Mouse (Mus musculus) kidney, adult 2 months (tissue): Measurements from ENCODE around the gene Gm4858. TPM values are rescaled to one million over a fixed set of nuclear protein-coding genes. Genes with fewer than 3 reads are reported as not detected.
"Not testable (repeated sequence)": the region's sequence is repeated elsewhere in the genome, so short reads cannot be mapped to it uniquely, and the experiment has no call there.

Experiments used
- DNase-seq: peaks from one replicate; pipeline ENCODE4 v3.0.0; 2021
- H3K27ac ChIP-seq: fragments of 200-500 bp; 2 replicates; pipeline ENCODE4 v1.5.1; 2012; ENCODE audit warnings: low read depth, low read length, control low read depth, inconsistent platforms; ENCODE audit not compliant: insufficient read depth
- H3K27me3 ChIP-seq: fragments of 200-500 bp; replicated peaks from 2 replicates; pipeline ENCODE4 v1.6.1; 2012; ENCODE audit warnings: mild to moderate bottlenecking, moderate library complexity, low read length, inconsistent platforms; ENCODE audit not compliant: control insufficient read depth, insufficient read depth
- H3K36me3 ChIP-seq: fragments of 200-500 bp; 2 replicates; pipeline ENCODE4 v1.6.1; 2012; ENCODE audit warnings: mild to moderate bottlenecking, moderate library complexity, low read length, inconsistent platforms; ENCODE audit not compliant: control insufficient read depth, insufficient read depth
- H3K4me1 ChIP-seq: fragments of 200-500 bp; 2 replicates; pipeline ENCODE4 v1.6.1; 2011; ENCODE audit warnings: low read length; ENCODE audit not compliant: control insufficient read depth, insufficient read depth
- H3K4me3 ChIP-seq: fragments of 200-500 bp; 2 replicates; pipeline ENCODE4 v1.5.1; 2011; ENCODE audit warnings: mild to moderate bottlenecking, low read depth, low read length, control low read depth; ENCODE audit not compliant: insufficient read depth
- CTCF ChIP-seq: fragments of 200-500 bp; conservative IDR thresholded peaks from 2 replicates; pipeline ENCODE4 v1.5.1; 2011; ENCODE audit warnings: low read depth, mild to moderate bottlenecking, control low read depth, low read length, moderate library complexity, mixed read lengths; ENCODE audit not compliant: insufficient read depth, insufficient read length
- POLR2A ChIP-seq: fragments of 200-500 bp; IDR thresholded peaks from one replicate; pipeline ENCODE4 v1.6.1; 2011; ENCODE audit warnings: low read depth, low read length, control low read depth
- WGBS: fragments of 180-500 bp; shearing (Covaris S2); methylation state at CpG from one replicate; pipeline ENCODE4 v1.1.7; 2018; 5-methylcytosine and 5-hydroxymethylcytosine counted together
- polyA plus RNA-seq: library from polyadenylated mRNA; depleted of rRNA; stranded (reverse); fragments of >200 nt; gene quantifications from 2 replicates; pipeline ENCODE4 v1.2.3, GENCODE M21; 2012; rRNA removed

Gene Gm4858
- not detected in 2 replicates for polyA plus RNA-seq

DNA sequence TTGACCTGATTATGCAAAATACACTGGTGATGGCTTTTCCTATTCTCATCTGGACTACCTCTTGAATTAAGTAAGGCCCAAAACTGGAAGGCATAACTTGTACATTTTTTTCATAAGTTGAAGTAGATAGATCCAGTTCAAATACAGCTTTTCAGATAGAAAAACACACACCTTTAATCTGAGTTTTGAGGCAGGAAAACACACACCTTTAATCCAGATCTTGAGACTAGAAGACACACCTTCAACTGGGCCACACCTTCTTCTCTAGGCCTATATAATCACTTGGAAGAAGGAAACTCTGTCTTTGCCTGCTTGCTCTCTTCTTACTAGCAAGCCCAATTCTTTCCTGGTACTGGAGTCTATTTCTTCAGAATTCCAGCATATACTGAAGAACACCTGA lies at the start of gene Gm4858:
Gene Gm4858, plus strand, starts transcription at position 301 of the 400 bp plus-strand sequence.
- DNase-seq, H3K27me3 ChIP-seq, H3K4me3 ChIP-seq, H3K36me3 ChIP-seq, H3K27ac ChIP-seq, H3K4me1 ChIP-seq: not testable (repeated sequence)

DNA sequence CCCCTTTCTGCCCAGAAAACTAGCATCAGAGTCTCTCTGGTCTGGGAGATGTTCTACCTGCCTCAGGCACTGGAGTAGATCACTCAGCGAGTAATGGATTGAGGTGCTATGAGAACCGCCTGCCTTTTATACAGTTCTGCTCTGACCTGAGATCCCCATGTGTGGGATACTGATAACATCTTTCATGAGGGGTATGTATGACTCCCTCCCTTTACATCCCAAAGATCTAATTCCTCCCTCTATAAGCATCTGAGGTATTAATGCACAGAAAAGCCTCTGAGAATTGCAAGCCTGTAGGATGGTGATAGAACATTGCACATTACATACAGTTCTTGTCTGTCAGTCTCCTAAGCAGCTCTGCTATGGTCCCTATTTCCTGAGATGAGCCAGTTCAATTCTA lies 49.7 kb upstream of the Gm4858 start, which contains the start of gene Lce1m:
Gene Lce1m, minus strand, starts transcription at position 101 of the 400 bp plus-strand sequence.
- 93% methylated on average over 2 of the region's 2 CpGs for WGBS
- TF ChIP-seq CTCF (no peak), POLR2A (no peak)
- Histone ChIP-seq H3K27me3 (0 out of 2 replicates have a peak, but pooled peaks cover 2% of the 10 kb centered on the region), H3K36me3 (no peaks in the 10 kb centered on the region), H3K4me1 (no peaks in the 10 kb centered on the region), H3K27ac (no peak within 1 kb of the TSS), H3K4me3 (no peak within 1 kb of the TSS)
- DNase-seq = no peak

DNA sequence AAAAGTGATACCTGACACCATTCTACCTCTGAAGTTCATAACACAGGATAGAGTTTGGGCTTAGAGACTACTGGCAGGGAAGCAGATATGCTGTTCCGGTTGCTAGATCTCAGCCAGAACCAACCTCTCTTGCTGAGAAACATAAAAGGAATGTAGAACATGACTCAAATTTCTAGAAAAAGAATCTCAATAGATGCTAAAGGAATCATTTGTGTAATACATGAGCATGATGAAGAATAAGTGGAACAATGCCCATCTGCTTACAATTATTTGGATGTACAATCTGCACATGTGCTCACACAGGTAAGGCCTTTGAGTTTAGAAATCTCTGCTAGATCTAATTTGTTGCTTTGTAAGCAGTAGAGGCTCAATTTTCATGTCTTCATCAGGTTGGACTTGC lies 47.5 kb upstream of the Gm4858 start:
- no peak for DNase-seq
- Histone ChIP-seq H3K27ac (no peak overlapping the region), H3K27me3 (no peaks in the 10 kb centered on the region), H3K36me3 (no peaks in the 10 kb centered on the region), H3K4me3 (no peak overlapping the region), H3K4me1 (no peaks in the 10 kb centered on the region)
- 90% methylated on average over 1 of the region's 1 CpGs for WGBS
- TF ChIP-seq CTCF (no peak), POLR2A (no peak)

DNA sequence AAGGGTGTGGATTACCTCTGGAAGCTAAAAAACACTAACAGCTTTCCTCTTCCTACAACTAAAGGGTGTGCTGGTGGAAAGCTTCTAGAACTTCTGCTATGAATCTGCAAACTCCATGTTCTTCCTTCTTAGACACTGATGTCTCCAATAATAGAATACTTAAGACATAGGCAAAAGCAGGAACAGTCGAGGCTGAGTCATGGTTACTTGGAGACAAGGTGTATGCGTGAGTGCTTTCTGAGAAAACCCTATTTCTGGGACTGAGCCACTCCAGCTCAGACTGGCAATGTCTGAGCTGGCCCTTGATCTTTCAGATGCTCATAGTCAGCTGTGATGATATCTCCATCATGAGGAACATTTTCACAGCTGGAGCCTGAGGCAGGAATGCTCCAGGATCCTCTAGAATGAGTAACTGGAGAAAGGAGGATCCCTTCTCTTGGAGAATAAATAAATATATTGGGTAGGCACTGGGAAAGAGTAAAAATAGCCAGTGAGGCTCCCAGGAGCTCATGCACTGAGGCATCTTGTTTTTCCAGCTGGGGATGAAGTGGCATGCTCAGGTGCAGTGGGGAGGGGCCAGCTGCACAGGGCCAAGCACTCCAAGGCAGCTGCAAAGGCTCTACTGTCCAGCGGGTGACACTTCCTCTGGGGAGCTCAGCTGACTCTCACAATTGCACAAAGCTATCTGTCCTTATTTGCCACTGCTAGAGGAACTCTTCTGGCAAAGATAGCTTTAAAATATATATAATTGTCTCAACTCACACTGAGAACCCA lies 45.0 kb upstream of the Gm4858 start:
- no peak for TF ChIP-seq POLR2A
- no peak for TF ChIP-seq CTCF
- DNase-seq = no peak
- Histone ChIP-seq H3K36me3 (no peaks in the 10 kb centered on the region), H3K27ac (no peak overlapping the region), H3K27me3 (no peaks in the 10 kb centered on the region; the same call in 1 of the 2 replicates), H3K4me3 (no peak overlapping the region), H3K4me1 (no peaks in the 10 kb centered on the region)
- 55% methylated on average over 3 of the region's 3 CpGs for WGBS

DNA sequence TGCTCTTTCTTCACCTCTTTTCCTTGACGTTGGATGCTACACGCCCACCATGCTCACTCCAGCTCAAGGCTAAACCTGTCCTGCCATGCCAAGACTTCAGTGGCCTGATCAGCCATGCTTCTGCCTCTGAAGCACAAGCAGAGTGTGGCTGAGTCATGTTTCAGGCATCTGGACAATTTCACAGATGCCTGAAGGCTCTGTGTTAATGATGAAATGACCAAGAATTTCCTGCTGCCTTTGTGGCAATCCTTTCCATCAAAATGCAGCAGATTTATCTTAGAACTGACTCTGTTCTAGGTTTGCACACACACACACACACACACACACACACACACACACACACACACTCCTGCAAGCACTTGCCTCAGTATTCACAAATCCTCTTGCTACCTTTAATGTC lies 43.1 kb upstream of the Gm4858 start:
- DNase-seq = no peak
- H3K27me3 ChIP-seq = no peaks in the 10 kb centered on the region; the same call in 1 of the 2 replicates
- TF ChIP-seq POLR2A (no peak), CTCF (no peak)
- H3K4me3 ChIP-seq = no peak overlapping the region
- H3K27ac ChIP-seq = no peak overlapping the region
- WGBS = 75% methylated on average over 2 of the region's 2 CpGs
- no peaks in the 10 kb centered on the region for H3K4me1 ChIP-seq
- no peaks in the 10 kb centered on the region for H3K36me3 ChIP-seq

DNA sequence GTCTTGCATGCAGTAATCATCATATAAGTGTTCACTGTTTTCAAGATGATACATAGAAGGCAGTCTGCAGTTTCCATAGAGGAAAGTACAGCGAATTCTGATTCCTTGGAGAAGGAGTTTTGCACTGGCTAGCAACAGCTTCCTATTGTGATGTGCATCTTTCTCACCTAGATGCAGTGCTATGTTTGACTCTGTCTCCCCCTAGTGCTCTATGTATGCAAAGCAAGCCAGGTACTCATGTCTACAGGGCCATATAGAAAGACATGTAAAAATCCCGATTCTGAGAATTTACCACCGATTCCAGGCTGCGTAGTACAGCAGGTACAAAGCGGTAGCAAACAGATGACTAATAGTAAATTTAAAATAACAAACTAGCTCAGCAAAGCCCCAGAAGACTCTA lies 37.2 kb upstream of the Gm4858 start:
- Histone ChIP-seq H3K4me1 (no peaks in the 10 kb centered on the region), H3K36me3 (no peaks in the 10 kb centered on the region), H3K27me3 (no peaks in the 10 kb centered on the region; the same call in 1 of the 2 replicates), H3K27ac (no peak overlapping the region), H3K4me3 (no peak overlapping the region)
- peak; percentile 33 for DNase-seq
- 47% methylated on average over 5 of the region's 5 CpGs for WGBS
- TF ChIP-seq POLR2A (no peak), CTCF (peak; percentile 40)

DNA sequence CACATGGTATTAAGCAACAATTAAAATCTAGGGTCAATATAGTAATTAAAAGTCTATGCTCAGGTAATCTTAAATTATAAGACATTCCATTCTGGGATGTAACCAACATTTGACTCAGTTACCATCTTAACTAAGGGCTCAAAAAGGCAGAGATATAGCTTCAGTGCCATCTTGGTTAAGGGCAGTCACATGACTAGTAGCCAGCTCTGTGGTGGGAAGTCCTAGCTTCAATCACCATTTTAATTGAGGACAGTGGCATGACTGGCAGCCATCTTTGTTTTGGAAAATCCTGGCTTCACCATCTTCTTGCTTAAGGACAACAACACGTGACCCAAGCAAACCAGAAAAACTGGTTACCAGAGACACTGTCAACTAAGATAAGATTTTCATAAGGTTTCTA lies 18.4 kb upstream of the Gm4858 start:
- no peak overlapping the region for H3K27ac ChIP-seq
- H3K27me3 ChIP-seq = no peaks in the 10 kb centered on the region
- TF ChIP-seq POLR2A = no peak
- TF ChIP-seq CTCF = no peak
- DNase-seq = no peak
- no peak overlapping the region for H3K4me3 ChIP-seq
- no peaks in the 10 kb centered on the region for H3K36me3 ChIP-seq
- WGBS = 98% methylated on average over 1 of the region's 1 CpGs
- H3K4me1 ChIP-seq = no peaks in the 10 kb centered on the region
